Comparison of ENCODE assay signal across 1 mouse cellular context in genomic region chr5:43467214-43467613, GRCm38 (mm10).
A peak's percentile ranks its signal among the peaks of the same experiment; 100 is the strongest.
TF ChIP-seq lines count a peak whose summit lies in the region.

No protein-coding gene starts in this region.

TF ChIP-seq in CH12.LX, 34 proteins besides CTCF, POLR2A, EP300 and RAD21 (continued from another document):
- TF ChIP-seq ZMIZ1 (IDR thresholded peaks at IDR 0.05; ENCODE audit: low read depth, low read length): no peak
- TF ChIP-seq NRF1 (IDR thresholded peaks at IDR 0.05; ENCODE audit: low read depth, low read length): no peak
- TF ChIP-seq POLR2AphosphoS2 (IDR thresholded peaks at IDR 0.05; ENCODE audit: low read depth, low read length): no peak
- no peak for TF ChIP-seq ZC3H11A (IDR thresholded peaks at IDR 0.05; ENCODE audit: low read depth, low read length)
- TF ChIP-seq UBTF (IDR thresholded peaks at IDR 0.05; ENCODE audit: low read depth, low read length): no peak
- peak; percentile 58 for TF ChIP-seq CHD2 (IDR thresholded peaks at IDR 0.05; ENCODE audit: low read length)
- TF ChIP-seq IRF4 (IDR thresholded peaks at IDR 0.05; ENCODE audit: low read depth, low read length): peak; percentile 84; the same call in 1 of the 2 replicates
- TF ChIP-seq NELFE (IDR thresholded peaks at IDR 0.05; ENCODE audit: low read depth, low read length): 0 out of 2 replicates have a peak, but pooled peaks have one; percentile 5
TF ChIP-seq in CH12.LX: peak in this region for 15.
